Mouse (Mus musculus) heart, embryonic 15.5 days (tissue): ENCODE results near the gene Mars. TPM values are rescaled to one million over a fixed set of nuclear protein-coding genes. Genes with fewer than 3 reads are reported as not detected.
A peak's percentile ranks its signal among the peaks of the same experiment; 100 is the strongest.

Source experiments
- ATAC-seq: fragments of 200-750 bp; cut with Nextera tagmentation; replicated peaks from 2 replicates; pipeline ENCODE4 v1.8.0; 2017; ENCODE audit warnings: low read depth, moderate TSS enrichment; ENCODE audit not compliant: insufficient number of reproducible peaks, insufficient read depth, low FRiP score
- H3K27ac ChIP-seq: fragments of 300-500 bp; sonication (generic); 2 replicates; pipeline ENCODE4 v1.5.1; 2015; ENCODE audit warnings: mild to moderate bottlenecking, inconsistent platforms
- H3K27me3 ChIP-seq: fragments of 300-500 bp; sonication (generic); 2 replicates; pipeline ENCODE4 v1.6.1; 2015; ENCODE audit warnings: inconsistent platforms
- H3K36me3 ChIP-seq: fragments of 300-500 bp; sonication (generic); 2 replicates; pipeline ENCODE4 v1.6.1; 2015; ENCODE audit warnings: mild to moderate bottlenecking, inconsistent platforms
- H3K4me1 ChIP-seq: fragments of 300-500 bp; sonication (generic); replicated peaks from 2 replicates; pipeline ENCODE4 v1.6.1; 2015; ENCODE audit warnings: inconsistent platforms
- H3K4me2 ChIP-seq: fragments of 300-500 bp; sonication (generic); 2 replicates; pipeline ENCODE4 v1.6.1; 2015; ENCODE audit warnings: inconsistent platforms, mild to moderate bottlenecking, moderate library complexity
- H3K4me3 ChIP-seq: fragments of 300-500 bp; sonication (generic); 2 replicates; pipeline ENCODE4 v1.5.1; 2015; ENCODE audit warnings: mild to moderate bottlenecking, inconsistent platforms
- H3K9ac ChIP-seq: fragments of 300-500 bp; sonication (generic); 2 replicates; pipeline ENCODE4 v1.6.1; 2015; ENCODE audit warnings: mild to moderate bottlenecking, inconsistent platforms
- H3K9me3 ChIP-seq: fragments of 300-500 bp; sonication (generic); replicated peaks from 2 replicates; pipeline ENCODE4 v1.6.1; 2016; ENCODE audit warnings: inconsistent platforms
- WGBS: fragments of 180-500 bp; shearing (Covaris S2); methylation state at CpG from one replicate; pipeline ENCODE4 v1.1.7; 2015; ENCODE audit warnings: mixed read lengths; 5-methylcytosine and 5-hydroxymethylcytosine counted together
- polyA plus RNA-seq: library from polyadenylated mRNA; unstranded; fragments of >200 nt; fragmentation: Nextera tagmentation; extraction: Ambion mirVana; gene quantifications from 2 replicates; pipeline ENCODE4 v1.2.1, GENCODE M21; 2015

Mars gene
- polyA plus RNA-seq, 1 experiment from 2014 or later, result 75.4 TPM

DNA sequence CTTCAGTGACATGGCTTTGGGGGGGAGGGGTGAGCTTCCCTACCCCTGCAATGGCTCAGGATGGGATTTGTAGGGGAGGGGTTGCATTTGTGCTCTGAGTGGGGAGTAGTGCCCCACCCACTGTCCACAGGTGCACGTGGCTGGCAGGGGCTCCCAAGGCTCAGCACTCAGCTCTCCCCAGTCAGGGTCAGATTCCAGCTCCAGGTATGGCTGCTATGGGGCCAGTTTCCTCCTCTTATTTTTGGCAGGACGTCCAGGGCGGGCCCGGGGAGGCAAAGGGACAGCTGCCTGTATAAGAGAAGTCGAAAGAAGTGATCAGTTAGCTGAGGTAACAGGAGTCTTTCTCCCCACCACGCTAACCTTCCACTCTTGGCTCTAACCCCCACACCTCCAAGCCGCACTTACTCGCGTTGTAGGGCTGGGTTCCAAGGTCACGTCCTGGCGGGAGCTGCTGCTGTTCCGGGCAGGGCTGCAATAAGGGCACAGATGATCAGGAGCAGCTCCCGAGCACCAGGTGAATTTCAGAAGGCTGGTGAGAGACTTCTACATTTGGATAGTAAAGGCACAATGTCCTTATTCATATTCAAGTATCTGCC is 28.9 kb downstream of the Mars start:
- Histone ChIP-seq H3K4me3 (no peak overlapping the region), H3K9me3 (no peaks in the 10 kb centered on the region), H3K4me1 (peaks cover 32% of the 10 kb centered on the region), H3K4me2 (no peak overlapping the region), H3K9ac (no peak overlapping the region), H3K36me3 (peaks cover 94% of the 10 kb centered on the region), H3K27ac (no peak overlapping the region), H3K27me3 (no peaks in the 10 kb centered on the region)
- 68% methylated on average over 13 of the region's 13 CpGs for WGBS
- no peak for ATAC-seq

DNA sequence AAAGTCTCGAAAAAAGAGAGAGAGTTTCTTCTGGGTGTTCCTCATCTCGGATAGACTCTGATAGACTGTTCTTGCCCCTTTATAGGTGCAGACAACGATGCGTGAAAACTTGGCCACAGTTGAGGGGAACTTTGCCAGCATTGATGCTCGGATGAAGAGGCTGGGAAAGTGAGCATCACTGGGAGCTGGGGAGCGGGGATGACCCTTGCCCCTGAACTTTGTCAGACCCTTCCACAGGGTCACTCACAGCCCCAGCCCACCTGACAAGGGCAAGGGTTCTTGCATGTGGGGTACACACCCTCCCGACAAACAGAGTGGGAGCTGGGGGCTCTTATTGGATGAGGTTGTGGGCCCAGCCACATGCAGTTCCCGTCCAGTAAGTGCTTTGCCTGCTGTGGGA is 30.3 kb downstream of the Mars start:
- Histone ChIP-seq H3K36me3 (peaks cover 97% of the 10 kb centered on the region), H3K27me3 (no peaks in the 10 kb centered on the region), H3K4me1 (peaks cover 18% of the 10 kb centered on the region), H3K9me3 (no peaks in the 10 kb centered on the region), H3K4me2 (no peak overlapping the region), H3K27ac (no peak overlapping the region), H3K4me3 (no peak overlapping the region), H3K9ac (no peak overlapping the region)
- WGBS, result 84% methylated on average over 8 of the region's 8 CpGs
- no peak for ATAC-seq

DNA sequence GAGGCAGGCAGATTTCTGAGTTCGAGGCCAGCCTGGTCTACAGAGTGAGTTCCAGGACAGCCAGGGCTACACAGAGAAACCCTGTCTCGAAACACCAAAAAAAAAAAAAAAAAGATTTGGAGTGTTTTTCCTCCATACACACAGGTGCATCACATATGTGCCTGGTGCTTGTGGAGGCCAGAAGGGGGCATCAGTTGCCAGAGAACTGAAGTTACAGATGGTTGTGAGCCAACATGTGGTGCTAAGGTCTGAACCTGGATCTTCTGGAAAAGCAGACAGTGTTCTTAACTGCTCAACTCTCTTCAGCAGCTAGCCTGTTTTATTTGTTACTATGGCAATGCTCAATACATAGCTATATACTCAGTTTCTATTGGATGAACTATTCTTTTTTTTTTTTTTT is 31.9 kb downstream of the Mars start:
- Histone ChIP-seq H3K27ac (no peak overlapping the region), H3K36me3 (peaks cover 96% of the 10 kb centered on the region), H3K4me3 (no peak overlapping the region), H3K9me3 (no peaks in the 10 kb centered on the region), H3K4me1 (peaks cover 8% of the 10 kb centered on the region), H3K4me2 (no peak overlapping the region), H3K9ac (no peak overlapping the region), H3K27me3 (no peaks in the 10 kb centered on the region)
- ATAC-seq, result no peak
- WGBS, result 100% methylated on average over 2 of the region's 2 CpGs

DNA sequence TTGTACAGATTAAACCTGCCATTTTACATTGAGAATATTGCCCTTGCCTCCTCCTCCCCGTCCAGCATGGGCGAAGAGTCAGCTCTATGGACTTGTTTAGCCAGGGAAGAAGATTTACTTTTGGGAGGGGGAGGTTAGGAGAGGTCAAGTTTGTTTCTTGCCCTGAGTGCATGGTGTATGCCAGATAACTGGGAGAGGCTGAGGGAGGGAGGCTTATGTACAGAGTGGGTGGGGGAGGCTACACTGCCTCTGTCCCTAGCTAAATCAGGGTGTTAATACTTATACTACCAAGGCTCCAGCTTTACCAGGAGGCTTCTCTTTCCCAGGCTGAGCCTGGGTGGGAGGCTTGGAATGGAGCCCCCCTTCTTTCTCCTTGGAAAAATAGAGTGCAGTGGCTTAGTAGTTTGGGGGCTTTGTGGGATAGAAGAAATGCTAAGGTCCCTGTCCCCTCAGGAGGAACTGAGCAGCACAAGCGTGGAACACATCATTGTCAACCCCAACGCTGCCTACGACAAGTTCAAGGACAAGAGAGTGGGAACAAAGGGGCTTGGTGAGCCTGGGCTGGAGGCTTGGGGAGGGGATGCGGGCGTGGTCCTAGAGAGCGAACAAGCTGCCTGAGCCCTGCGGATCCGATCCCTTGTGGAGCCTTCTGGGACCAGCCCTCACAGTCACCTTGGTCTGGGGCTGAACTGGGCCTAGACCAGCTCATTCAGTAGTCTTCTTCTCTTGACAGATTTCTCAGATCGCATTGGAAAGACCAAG is 37.1 kb downstream of the Mars start:
- no peaks in the 10 kb centered on the region for H3K27me3 ChIP-seq

DNA sequence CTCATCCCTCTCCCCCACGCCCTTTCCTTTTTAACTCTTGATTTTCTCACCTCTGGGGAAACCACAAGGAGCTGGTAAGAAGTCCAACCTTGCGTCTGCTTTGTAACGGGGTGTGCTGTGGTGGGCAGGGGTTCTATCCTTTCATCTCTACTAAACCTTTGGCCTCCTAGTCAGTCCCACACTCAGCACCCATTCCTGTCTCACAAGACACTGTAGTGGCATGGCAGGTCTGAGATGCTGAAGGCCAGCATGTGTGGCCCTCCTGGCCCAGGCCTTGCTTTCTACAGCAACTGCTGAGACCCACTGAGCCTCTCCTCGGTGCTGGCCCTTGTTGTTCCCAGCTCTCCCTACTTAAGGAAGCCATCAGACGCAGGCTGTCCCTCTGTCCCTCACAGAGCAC is 39.2 kb downstream of the Mars start:
- no peaks in the 10 kb centered on the region for H3K27me3 ChIP-seq
- peaks cover 14% of the 10 kb centered on the region for H3K4me1 ChIP-seq
- no peak overlapping the region for H3K4me3 ChIP-seq
- H3K4me2 ChIP-seq, result no peak overlapping the region
- H3K27ac ChIP-seq, result no peak overlapping the region
- no peaks in the 10 kb centered on the region for H3K9me3 ChIP-seq
- H3K36me3 ChIP-seq, result peaks cover 45% of the 10 kb centered on the region
- no peak for ATAC-seq
- H3K9ac ChIP-seq, result no peak overlapping the region
- WGBS, result 89% methylated on average over 5 of the region's 5 CpGs

More for the DNA sequence above, 37.1 kb downstream of the Mars start:
- Histone ChIP-seq H3K4me2 (no peak overlapping the region), H3K9me3 (no peaks in the 10 kb centered on the region), H3K9ac (no peak overlapping the region), H3K27ac (no peak overlapping the region), H3K4me1 (no peaks in the 10 kb centered on the region; the same call in 1 of the 2 replicates), H3K4me3 (no peak overlapping the region), H3K36me3 (peaks cover 63% of the 10 kb centered on the region)
- ATAC-seq, result no peak
- 89% methylated on average over 11 of the region's 11 CpGs for WGBS

DNA sequence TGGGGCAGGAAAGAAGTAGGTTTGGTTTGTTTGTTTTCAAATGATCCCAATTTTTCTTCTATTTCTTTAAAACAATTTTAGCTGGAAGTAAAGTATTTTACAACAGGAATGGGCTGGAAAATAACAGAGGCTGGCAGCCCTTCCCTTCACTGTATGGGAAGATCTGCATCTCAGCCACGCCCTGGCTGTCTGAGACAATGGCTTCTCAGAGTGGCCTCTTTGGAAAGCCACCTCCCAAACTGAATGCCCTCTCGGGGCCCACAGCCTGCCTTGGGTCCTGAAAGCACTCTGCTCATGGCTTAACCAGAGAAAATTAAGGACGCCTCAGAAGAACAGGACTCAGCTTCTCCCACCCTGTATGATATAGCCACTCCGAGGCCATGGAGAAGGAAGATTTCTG is 41.7 kb downstream of the Mars start:
- no peak for ATAC-seq
- Histone ChIP-seq H3K36me3 (peaks cover 21% of the 10 kb centered on the region; the same call in 1 of the 2 replicates), H3K27me3 (peaks cover 3% of the 10 kb centered on the region; the same call in 1 of the 2 replicates), H3K4me3 (no peak overlapping the region), H3K4me1 (peaks cover 20% of the 10 kb centered on the region), H3K9me3 (no peaks in the 10 kb centered on the region), H3K9ac (no peak overlapping the region), H3K27ac (no peak overlapping the region), H3K4me2 (no peak overlapping the region)
- 75% methylated on average over 4 of the region's 4 CpGs for WGBS

DNA sequence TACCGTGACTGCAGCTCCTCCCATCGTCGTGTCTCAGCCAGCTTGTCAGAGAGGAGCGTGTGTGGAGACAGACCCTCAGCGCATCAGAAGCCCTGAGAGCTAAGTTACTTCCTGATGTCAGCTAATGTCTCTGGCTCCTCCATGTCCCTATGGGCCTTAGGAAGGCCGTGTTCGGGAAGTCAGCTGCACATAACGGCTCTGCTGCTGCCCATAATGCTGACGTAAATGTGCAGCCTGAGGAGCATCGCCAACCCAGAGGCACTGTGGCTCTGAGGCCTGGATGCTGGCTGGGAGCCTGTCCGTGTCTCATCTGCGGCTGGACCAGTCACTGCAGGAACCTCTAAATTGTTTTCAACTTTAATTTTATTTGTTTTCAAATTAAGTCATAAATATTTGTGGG is 42.5 kb downstream of the Mars start:
- WGBS, result 79% methylated on average over 12 of the region's 12 CpGs
- no peak overlapping the region for H3K4me3 ChIP-seq
- H3K36me3 ChIP-seq, result peaks cover 15% of the 10 kb centered on the region; the same call in 1 of the 2 replicates
- H3K4me2 ChIP-seq, result no peak overlapping the region
- no peaks in the 10 kb centered on the region for H3K9me3 ChIP-seq
- no peak overlapping the region for H3K9ac ChIP-seq
- H3K27ac ChIP-seq, result peak overlapping the region; percentile 7; the same call in 1 of the 2 replicates
- ATAC-seq, result no peak
- H3K4me1 ChIP-seq, result peaks cover 20% of the 10 kb centered on the region
- peaks cover 12% of the 10 kb centered on the region for H3K27me3 ChIP-seq

DNA sequence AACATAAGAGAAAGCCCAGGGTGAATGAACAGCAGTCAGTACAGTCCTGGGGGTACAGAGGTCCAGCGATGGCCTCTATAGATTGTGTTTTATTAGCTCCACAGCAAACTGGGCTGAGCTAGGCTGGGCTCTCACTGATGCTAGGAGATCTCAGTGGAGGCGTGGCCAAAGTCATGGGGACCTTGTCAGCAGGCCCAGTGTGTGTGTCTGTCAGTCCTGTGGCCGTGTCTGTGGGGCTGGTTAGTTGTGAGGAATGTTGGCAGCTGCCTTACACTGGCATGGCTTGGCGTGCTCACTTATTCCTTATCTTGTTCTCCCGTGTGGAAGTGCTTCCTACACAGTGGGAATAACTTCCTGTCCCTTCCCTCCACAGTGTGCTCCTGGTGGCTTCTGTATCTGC is 43.2 kb downstream of the Mars start:
- Histone ChIP-seq H3K9ac (no peak overlapping the region), H3K4me2 (no peak overlapping the region), H3K4me3 (no peak overlapping the region), H3K4me1 (peaks cover 20% of the 10 kb centered on the region), H3K27ac (peak overlapping the region; percentile 7), H3K9me3 (no peaks in the 10 kb centered on the region), H3K36me3 (peaks cover 15% of the 10 kb centered on the region; the same call in 1 of the 2 replicates), H3K27me3 (peaks cover 17% of the 10 kb centered on the region)
- 43% methylated on average over 5 of the region's 5 CpGs for WGBS
- ATAC-seq, result no peak

DNA sequence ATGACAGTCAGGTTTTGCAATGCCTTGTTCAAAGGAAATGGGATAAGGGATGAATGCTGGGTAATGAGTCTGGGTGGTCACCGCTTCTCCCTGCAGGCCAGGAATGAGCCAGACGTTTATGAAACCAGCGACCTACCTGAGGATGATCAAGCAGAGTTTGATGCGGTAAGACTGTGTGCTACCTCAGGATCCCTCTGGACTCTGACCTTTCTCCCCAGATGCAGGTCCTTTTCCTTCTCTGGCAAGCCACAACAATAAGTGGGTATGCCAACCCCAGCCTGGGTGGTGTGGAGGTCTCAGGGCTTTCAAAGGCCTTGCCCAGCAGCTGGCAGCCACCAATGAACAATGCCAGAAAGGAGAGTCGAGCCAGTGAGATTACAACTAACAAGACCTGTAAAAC is 44.3 kb downstream of the Mars start:
- H3K9me3 ChIP-seq, result no peaks in the 10 kb centered on the region
- peaks cover 10% of the 10 kb centered on the region; the same call in 1 of the 2 replicates for H3K36me3 ChIP-seq
- WGBS, result 63% methylated on average over 5 of the region's 5 CpGs
- H3K4me3 ChIP-seq, result peak overlapping the region; percentile 99
- ATAC-seq, result no peak
- H3K27me3 ChIP-seq, result peaks cover 28% of the 10 kb centered on the region
- H3K4me1 ChIP-seq, result peaks cover 28% of the 10 kb centered on the region
- no peak overlapping the region for H3K27ac ChIP-seq
- H3K9ac ChIP-seq, result peak overlapping the region; percentile 100
- peak overlapping the region; percentile 85 for H3K4me2 ChIP-seq

DNA sequence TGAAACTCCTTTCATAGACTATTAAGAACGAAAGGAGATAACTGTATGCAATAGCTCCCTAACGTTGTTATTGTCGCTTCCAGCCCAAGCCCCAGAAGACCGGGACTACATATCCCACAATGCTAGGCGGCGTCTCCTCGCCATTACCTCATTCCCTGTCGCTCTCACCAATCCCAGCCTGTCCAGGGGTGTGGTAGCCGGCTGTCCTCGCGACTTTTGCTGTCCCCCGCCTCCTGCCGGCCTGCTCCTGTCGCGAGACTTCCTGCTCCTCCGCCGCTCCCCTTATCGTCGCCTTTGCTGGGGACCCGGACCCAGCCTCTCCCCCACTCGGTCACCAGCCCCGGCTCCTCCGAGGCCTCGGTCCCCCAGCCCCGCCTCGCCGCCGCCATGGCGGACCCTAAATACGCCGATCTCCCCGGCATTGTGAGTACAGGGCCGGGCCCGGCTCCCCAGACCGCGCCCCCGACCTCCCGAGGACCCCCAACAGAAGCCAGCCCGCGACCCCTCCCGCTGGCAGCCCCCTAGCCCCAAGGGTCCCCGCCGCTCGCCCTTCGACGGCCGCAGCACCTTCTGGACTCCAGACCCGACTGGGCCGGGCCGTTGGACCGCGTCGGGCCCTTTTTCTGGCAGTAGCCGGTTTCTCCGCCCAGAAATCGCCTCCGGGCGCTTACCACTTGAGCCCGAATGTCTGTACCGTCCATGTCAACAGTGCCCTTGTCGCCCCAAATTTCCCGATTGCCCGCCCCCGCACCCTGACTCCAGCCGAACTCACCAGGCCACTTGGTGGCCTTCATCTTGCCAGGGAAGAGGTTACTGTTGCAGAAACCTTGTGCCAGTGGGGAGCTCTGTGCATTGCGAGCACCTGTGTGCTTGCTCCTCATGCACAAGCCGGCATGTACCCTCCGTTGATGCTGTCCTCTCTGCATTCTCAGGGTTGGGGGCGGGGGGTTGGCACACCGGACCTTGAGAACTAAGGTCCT is 45.2 kb downstream of the Mars start, which contains the start of gene Dctn2:
Gene Dctn2 (plus strand): TSS at position 257 of the 980 bp plus-strand sequence.
- under 1% methylated on average over 70 of the region's 70 CpGs for WGBS

DNA sequence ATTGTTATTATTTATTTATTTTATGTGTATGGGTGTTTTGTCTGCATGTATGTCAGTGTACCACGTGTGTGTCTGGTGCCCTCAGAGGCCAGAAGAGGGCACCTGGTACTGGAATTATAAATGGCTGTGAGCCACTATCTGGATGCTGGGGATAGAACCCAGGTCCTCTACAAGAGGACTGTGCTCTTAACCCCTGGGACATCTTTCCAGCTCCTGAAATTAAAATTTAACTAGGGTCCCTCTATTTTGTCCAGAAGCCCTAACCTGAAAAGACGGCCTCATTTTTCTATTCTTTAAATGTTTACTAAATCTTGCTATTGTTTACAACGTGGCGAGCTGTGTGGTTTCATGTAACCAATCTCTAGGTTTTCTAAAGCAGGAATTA is 45.9 kb downstream of the Mars start:
- Histone ChIP-seq H3K36me3 (peaks cover 3% of the 10 kb centered on the region; the same call in 1 of the 2 replicates), H3K4me2 (peak overlapping the region; percentile 85), H3K4me3 (peak overlapping the region; percentile 99), H3K9me3 (no peaks in the 10 kb centered on the region), H3K27me3 (peaks cover 44% of the 10 kb centered on the region), H3K9ac (no peak overlapping the region), H3K4me1 (peaks cover 28% of the 10 kb centered on the region), H3K27ac (no peak overlapping the region)
- WGBS, result 30% methylated on average over 4 of the region's 4 CpGs
- no peak for ATAC-seq

More for the DNA sequence above, 45.2 kb downstream of the Mars start, which contains the start of gene Dctn2:
- H3K9ac ChIP-seq, result peak within 1 kb of the TSS; percentile 100
- H3K27me3 ChIP-seq, result peaks cover 37% of the 10 kb centered on the region
- ATAC-seq, result peak; percentile 98
- peak within 1 kb of the TSS; percentile 93 for H3K27ac ChIP-seq
- peaks cover 3% of the 10 kb centered on the region; the same call in 1 of the 2 replicates for H3K36me3 ChIP-seq
- peak within 1 kb of the TSS; percentile 99 for H3K4me3 ChIP-seq
- peak within 1 kb of the TSS; percentile 85 for H3K4me2 ChIP-seq
- no peaks in the 10 kb centered on the region for H3K9me3 ChIP-seq
- peaks cover 28% of the 10 kb centered on the region for H3K4me1 ChIP-seq
